Mouse (Mus musculus): ENCODE results near the gene Dscam.

GRCm38 (mm10) chr16:96654054-96654453 lies 516.5 kb downstream of the Dscam start:
- no peak for TF ChIP-seq POLR2A (IDR thresholded peaks at IDR 0.05; ENCODE audit: insufficient read length, low read depth)
- TF ChIP-seq TCF12 (IDR thresholded peaks at IDR 0.05; ENCODE audit: insufficient read depth, poor library complexity, severe bottlenecking) = no peak
- no peak for TF ChIP-seq CEBPB (IDR thresholded peaks at IDR 0.05; ENCODE audit: insufficient read depth, poor library complexity, severe bottlenecking)
- TF ChIP-seq MYOG (IDR thresholded peaks at IDR 0.05; ENCODE audit: control insufficient read depth in 1 of 3, insufficient read depth in 1 of 3, insufficient read length in 2 of 3, low read depth in 2 of 3) = no peak
- no peak for TF ChIP-seq E2F4 (IDR thresholded peaks at IDR 0.05; ENCODE audit: insufficient read depth)

Measured in myocyte (in vitro differentiated cells).